Mouse (Mus musculus): ENCODE data around the gene Itgal.

DNA sequence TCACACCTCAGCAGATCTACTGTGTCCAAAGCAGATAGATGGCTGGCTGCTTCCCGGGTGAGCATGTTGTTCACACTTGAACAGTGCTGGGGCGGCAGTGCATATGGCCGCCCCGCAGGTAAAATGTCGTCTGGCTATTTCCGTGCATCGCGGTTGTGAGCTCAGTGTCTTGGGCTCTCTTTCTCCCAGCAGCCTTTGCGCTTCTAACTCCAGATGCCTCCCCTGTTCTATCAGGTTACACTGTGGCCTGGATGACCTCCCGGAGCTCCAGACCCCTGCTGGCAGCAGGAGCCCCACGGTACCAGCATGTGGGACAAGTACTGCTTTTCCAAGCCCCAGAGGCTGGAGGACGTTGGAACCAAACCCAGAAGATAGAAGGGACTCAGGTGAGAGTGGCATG is 13.9 kb downstream of the Itgal start:
- TF ChIP-seq CTCF (IDR thresholded peaks at IDR 0.05; ENCODE audit: control insufficient read depth, insufficient read depth, insufficient read length) (no peak), MYOG (IDR thresholded peaks at IDR 0.05; ENCODE audit: control insufficient read depth, extremely low read depth, insufficient read length) (no peak)

Measured in C2C12 (cell line).